Mouse (Mus musculus): ENCODE measurements at regions not wholly inside any gene's neighbourhood (a gene's known extent, or its start where the extent isn't known, plus 50 kb on each side); places are given as distances from the start of the nearest gene placed in this dataset.

DNA sequence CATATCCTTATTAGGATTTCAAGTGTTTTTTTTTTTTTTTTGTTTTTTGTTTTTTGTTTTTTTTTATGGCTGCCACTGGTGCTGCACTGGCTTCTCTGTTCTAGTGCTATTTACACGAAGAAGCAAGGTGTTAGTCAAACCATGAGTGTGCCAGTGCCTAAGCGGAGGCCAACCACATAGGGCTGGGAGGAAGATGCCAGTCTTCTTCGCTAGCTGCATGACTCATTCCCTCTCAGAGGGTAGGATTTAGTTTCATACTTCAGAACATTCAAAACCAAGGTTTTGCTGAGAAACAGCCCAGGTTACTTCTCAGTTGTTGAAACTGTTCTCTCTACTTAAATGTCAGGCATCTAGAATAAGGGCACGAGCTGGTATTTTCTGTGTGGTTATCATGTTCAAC lies 72.6 kb downstream of the Icos start:
- Histone ChIP-seq H3K4me3 (ENCODE audit: insufficient read depth, low read depth, low read length) (no peak overlapping the region), H3K4me1 (ENCODE audit: control insufficient read depth, insufficient read depth, insufficient read length, low read length) (no peaks in the 10 kb centered on the region), H3K27ac (replicated peaks; ENCODE audit: low read depth, low read length) (no peak overlapping the region)

DNA sequence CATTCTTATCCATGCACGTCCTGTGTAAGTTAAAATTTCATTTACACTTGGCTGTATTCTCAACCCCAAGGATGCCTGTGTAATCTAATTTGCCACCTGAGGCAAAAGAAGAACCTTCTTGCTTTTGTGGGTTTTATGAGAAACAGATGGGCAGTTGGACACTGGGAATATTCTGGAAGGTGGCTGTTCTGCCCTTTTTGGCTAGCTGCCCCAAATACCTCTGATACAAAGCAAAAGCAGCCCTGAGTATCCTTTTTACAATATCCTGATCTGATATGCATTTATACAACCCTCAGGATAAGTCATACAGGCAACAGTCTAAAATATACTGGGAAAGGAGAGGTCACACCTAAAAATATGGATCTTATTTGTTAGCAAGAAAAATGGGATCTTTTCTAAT lies 75.9 kb downstream of the Icos start:
- H3K4me1 ChIP-seq (ENCODE audit: control insufficient read depth, insufficient read depth, insufficient read length, low read length), result no peaks in the 10 kb centered on the region
- H3K27ac ChIP-seq (replicated peaks; ENCODE audit: low read depth, low read length), result no peak overlapping the region
- no peak overlapping the region for H3K4me3 ChIP-seq (ENCODE audit: insufficient read depth, low read depth, low read length)

DNA sequence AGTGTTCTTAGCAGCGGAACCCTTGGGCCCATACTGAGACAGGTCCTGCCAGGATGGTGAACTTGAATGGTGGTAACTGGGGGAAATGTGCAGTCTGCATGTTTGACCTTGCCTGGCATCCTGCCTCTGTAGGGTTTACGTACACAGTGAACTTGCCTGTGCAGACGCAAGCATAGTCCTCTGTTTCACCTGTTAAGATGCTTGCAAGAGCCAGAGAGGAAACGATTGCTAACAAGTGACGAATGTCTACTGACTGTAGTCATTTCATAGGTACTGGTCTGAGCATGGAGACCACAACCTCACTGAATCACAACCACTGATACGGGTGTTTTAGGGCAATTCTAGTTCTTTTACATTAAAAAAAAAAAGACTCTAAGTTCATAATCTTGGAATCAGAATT lies 76.7 kb downstream of the Icos start:
- Histone ChIP-seq H3K4me3 (ENCODE audit: insufficient read depth, low read depth, low read length) (no peak overlapping the region), H3K27ac (replicated peaks; ENCODE audit: low read depth, low read length) (no peak overlapping the region), H3K4me1 (ENCODE audit: control insufficient read depth, insufficient read depth, insufficient read length, low read length) (no peaks in the 10 kb centered on the region)

DNA sequence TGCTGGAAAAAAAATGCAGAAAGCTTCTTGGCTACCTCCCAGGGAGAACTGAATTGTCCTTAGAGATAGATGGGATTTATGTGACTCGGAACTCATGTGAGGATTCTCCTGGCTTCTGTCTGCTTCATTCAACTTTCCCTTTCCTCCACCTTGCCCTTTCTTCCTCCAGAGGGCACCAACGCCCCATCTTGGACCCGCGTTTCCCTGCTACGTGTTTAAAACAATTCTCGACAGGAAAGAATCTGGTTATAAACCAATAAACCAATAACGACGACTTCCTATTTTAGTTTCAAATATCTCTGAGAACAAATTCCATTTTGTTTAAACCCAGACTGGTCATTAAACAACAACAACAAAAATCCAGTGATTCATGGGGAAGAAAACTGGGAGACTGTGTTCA lies 77.4 kb downstream of the Icos start:
- Histone ChIP-seq H3K4me3 (ENCODE audit: insufficient read depth, low read depth, low read length) (no peak overlapping the region), H3K27ac (replicated peaks; ENCODE audit: low read depth, low read length) (no peak overlapping the region), H3K4me1 (ENCODE audit: control insufficient read depth, insufficient read depth, insufficient read length, low read length) (no peaks in the 10 kb centered on the region)

DNA sequence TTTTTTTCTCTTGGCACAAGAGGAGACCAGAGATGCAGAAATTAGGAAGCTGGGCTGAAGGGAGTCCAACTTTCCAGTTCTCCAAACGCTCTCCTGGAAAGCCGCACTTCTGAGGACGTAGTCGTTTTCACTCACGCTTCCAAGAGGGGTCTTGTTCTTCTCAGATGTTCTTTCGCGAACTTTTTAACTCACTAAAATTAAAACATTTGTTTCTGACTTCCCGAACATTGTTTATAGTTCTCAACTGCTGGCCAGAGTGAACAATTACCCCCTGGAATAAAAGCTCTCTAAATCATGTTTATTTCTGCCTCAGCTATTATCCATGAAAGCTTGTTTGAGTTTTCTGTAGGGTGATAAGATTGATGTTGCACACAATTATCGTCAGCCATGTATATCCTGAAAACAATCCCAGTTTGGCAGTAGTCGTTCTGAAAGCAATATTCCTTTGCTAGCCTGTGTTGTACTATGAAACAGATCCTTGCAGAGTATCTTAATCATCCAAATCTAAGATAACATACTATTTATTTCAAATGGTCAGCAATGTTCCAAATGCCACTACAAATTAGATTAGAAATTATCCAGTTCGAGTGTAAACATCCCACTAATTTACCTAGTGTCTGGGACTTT lies 82.3 kb downstream of the Icos start:
- H3K4me3 ChIP-seq (ENCODE audit: insufficient read depth, low read depth, low read length), result no peak overlapping the region
- no peaks in the 10 kb centered on the region for H3K4me1 ChIP-seq (ENCODE audit: control insufficient read depth, insufficient read depth, insufficient read length, low read length)
- no peak overlapping the region for H3K27ac ChIP-seq (replicated peaks; ENCODE audit: low read depth, low read length)

DNA sequence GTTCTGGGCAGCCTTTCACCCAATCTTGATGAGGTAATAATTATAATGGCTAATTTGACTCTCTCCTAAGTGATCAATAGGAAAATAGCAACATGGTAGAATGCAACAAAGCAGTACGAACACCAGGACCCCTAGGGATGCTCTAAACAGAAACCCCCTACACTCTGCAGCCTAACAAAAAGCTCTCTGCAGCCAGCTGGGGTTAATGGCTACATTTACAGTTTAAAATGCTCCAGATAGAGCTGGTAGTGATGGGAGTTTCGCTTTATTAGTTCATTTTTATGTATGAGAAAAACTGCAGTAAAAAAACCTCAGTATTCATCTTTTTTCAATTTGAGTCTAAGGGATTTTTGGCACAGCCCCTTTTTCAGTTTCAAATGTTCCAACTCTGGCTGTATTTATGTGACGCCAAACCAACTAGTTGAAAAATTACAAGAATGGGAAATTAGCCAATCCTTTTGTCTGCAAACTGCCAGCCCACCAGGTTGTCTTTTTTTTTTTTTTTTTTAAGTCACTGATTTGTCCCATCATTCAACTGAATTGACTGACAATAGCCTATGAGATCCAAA lies 84.2 kb downstream of the Icos start:
- Histone ChIP-seq H3K4me1 (ENCODE audit: control insufficient read depth, insufficient read depth, insufficient read length, low read length) (no peaks in the 10 kb centered on the region), H3K27ac (replicated peaks; ENCODE audit: low read depth, low read length) (no peak overlapping the region), H3K4me3 (ENCODE audit: insufficient read depth, low read depth, low read length) (no peak overlapping the region)

DNA sequence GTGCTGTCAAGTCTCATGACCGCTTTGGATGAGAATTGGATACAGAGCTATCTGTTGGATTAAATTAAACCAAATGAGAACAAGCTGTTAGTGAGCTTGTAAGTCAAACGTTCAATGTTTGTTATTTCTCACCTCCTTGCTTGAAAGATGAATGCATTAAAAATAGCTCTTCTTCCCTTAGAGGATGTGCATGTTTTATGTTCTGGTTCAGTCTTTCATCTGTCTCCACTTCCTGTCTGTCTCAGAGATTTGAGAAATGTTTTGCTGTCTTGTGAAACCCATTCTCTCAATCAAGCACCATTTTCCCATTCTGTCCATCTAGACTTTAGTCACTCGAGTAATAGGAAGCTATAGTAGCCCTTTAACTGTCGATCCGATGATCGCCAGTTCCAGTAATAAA lies 90.4 kb downstream of the Icos start:
- Histone ChIP-seq H3K4me3 (ENCODE audit: insufficient read depth, low read depth, low read length) (no peak overlapping the region), H3K27ac (replicated peaks; ENCODE audit: low read depth, low read length) (no peak overlapping the region), H3K4me1 (ENCODE audit: control insufficient read depth, insufficient read depth, insufficient read length, low read length) (no peaks in the 10 kb centered on the region)

DNA sequence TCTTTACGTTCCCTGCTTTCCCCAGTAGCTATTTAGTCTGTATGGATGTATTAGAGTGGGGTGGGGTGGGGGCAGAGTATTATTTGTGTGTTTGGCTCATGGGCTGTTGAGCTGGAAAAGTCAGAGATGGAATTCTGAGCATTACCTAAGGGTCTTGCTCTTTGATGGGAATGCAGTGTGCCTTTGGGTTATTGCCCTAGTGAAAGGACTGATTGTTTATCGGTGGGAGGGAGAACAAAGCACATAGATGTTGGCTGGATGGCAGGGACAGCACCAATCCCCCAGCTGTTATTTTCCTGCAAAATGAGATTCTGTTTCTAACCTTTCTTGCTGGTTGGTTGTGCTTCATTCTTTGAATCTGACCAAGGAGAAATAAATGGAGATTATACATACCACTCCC lies 96.4 kb downstream of the Icos start:
- Histone ChIP-seq H3K4me1 (ENCODE audit: control insufficient read depth, insufficient read depth, insufficient read length, low read length) (no peaks in the 10 kb centered on the region), H3K27ac (replicated peaks; ENCODE audit: low read depth, low read length) (no peak overlapping the region), H3K4me3 (ENCODE audit: insufficient read depth, low read depth, low read length) (no peak overlapping the region)

DNA sequence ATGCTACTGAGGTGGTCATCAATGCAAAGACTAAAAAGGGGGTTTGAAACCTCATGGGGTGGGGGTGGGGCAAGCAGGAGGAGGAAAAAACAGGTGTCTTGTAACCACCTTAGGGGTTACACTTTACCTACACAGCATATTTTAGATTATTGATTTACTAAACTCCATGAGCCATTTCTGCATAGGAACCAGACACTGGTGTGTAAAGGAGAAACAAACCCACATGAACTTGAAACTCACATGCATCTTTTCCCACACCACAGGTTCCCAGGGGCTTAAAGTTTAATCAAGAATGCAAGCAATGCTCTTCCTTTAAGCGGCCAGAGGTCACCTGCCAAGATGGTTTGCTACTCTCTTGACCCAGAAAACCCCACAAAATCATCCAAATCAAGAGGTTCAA lies 97.6 kb downstream of the Icos start:
- Histone ChIP-seq H3K4me1 (ENCODE audit: control insufficient read depth, insufficient read depth, insufficient read length, low read length) (no peaks in the 10 kb centered on the region), H3K27ac (replicated peaks; ENCODE audit: low read depth, low read length) (no peak overlapping the region), H3K4me3 (ENCODE audit: insufficient read depth, low read depth, low read length) (no peak overlapping the region)

DNA sequence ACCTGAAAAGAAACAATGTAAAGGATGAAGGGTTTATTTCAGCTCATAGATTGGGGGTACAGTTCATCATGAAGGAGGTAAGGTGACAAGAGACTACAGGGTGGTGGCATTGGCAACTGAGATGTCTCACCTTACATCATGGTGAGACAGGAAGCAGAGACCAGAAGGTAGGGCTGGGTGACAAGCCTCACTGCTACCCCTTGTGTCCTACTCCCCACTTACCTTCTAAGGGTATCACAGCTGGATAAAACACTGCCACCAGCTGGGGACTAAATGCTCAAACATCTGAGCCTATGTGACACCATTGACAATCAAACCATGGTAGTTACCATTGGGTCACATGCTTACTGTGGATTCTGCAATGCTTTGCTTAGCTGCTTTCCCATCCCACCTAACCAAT lies 107.0 kb downstream of the Icos start:
- H3K4me1 ChIP-seq (ENCODE audit: control insufficient read depth, insufficient read depth, insufficient read length, low read length), result no peaks in the 10 kb centered on the region
- H3K4me3 ChIP-seq (ENCODE audit: insufficient read depth, low read depth, low read length), result no peak overlapping the region
- H3K27ac ChIP-seq (replicated peaks; ENCODE audit: low read depth, low read length), result no peak overlapping the region

DNA sequence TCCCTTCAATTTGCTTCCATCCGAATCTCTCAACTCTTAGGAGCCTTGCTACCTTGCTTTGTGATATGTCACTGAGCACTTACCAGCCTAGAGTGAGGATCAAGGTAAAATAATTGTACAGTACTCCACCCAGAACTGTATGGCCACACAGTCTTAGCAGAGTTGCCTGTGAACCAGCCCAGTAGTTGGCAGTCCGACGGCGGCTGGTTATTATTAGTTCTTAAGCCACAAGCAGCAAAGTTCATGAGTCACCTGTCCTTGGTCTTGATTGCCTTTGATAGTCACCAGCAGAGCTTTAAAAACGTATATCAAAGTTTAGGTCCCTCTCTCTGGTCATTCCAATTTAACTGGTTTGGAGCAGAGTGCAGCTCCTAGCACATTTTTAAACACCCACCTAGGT lies 109.1 kb downstream of the Icos start:
- H3K27ac ChIP-seq (replicated peaks; ENCODE audit: low read depth, low read length), result no peak overlapping the region
- no peaks in the 10 kb centered on the region for H3K4me1 ChIP-seq (ENCODE audit: control insufficient read depth, insufficient read depth, insufficient read length, low read length)
- H3K4me3 ChIP-seq (ENCODE audit: insufficient read depth, low read depth, low read length), result no peak overlapping the region

DNA sequence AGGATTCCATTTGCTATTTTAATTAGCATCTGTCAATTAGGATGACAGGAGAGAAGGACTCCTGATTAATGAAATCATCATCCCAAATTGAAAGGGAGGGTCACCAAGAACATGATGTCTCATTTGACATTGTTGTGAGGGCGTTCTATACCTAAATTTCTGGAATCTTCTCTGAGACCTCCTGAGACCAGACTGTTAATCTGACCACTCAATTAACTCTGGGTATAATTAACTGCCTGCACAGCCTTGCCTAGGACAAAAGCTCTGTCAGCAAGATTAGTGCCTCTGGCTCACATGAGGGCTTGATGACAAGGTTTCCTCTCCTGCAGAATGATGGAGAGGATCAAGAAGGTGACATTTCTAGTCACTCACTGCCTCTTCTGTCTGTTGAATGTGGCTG lies 113.1 kb downstream of the Icos start:
- H3K27ac ChIP-seq (replicated peaks; ENCODE audit: low read depth, low read length), result no peak overlapping the region
- H3K4me1 ChIP-seq (ENCODE audit: control insufficient read depth, insufficient read depth, insufficient read length, low read length), result no peaks in the 10 kb centered on the region
- H3K4me3 ChIP-seq (ENCODE audit: insufficient read depth, low read depth, low read length), result no peak overlapping the region

DNA sequence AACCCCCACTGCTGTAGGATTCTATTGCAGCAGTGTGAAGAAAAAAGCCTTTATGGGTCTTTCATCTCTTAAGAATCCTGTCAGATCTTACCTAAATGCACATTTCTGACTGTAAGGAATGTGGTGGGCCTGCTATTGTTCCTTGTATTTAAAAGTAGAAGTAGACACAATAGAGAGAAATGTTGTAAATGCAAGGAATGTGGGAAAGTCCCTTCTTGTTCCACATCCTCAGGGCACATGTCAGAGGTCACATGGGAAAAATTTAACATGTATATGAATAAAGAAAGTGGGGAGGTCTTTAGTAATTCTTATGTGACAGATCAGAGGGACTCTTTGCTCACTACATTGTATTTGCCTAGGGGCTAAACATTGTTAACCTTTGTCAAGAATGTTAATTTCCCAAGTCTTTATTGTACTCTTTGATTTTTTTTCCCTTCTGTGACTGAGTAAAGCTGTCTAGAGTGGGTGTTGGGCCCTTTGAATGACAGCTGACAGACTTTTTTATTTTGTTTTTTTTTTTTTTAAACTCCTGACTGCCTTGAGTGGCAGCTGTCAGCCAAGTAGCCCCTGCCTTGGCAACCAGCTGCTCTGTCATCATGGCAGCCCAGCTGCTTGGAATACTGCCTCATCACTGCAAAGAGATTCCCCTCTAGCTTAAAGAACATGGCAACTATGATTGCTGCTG lies 117.9 kb downstream of the Icos start:
- Histone ChIP-seq H3K4me1 (ENCODE audit: control insufficient read depth, insufficient read depth, insufficient read length, low read length) (no peaks in the 10 kb centered on the region), H3K27ac (replicated peaks; ENCODE audit: low read depth, low read length) (no peak overlapping the region), H3K4me3 (ENCODE audit: insufficient read depth, low read depth, low read length) (no peak overlapping the region)

DNA sequence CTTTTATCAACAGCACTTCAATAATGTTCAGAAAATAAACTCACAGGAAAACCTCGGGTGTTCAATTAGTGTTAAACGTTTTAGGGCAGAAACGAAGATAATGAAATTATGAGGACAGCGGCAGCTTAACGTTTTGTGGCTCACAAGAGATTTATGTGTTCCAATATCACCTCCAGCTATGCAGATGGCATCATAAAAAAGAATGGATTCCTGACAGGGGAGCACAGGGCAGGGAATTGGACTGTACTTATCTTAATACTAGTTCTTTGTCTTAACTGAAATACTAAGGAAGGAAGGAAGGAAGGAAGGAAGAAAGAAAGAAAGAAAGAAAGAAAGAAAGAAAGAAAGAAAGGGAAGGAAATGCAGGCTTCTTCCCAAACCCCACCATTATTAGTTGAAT lies 121.6 kb downstream of the Icos start:
- Histone ChIP-seq H3K27ac (replicated peaks; ENCODE audit: low read depth, low read length) (no peak overlapping the region), H3K4me3 (ENCODE audit: insufficient read depth, low read depth, low read length) (no peak overlapping the region), H3K4me1 (ENCODE audit: control insufficient read depth, insufficient read depth, insufficient read length, low read length) (no peaks in the 10 kb centered on the region)

DNA sequence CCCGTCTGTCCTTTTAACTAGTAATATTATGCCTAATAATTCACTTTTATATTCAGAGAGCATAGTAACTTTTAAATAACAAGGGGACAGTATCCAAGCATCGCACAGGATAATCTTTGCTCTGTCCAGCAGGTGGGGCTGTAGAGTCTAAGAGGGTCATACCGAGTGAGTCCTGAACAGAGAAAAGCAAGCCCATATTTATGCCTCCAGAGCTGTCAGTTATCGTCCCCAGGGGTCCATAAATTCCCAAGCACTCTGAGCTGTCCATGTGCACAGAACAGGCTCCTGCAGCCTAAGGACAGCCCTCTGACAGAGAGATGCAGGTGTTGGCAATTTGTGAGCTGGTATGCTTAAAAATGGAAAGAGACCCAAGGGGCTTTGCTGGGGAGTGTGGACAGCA lies 124.0 kb downstream of the Icos start:
- H3K27ac ChIP-seq (replicated peaks; ENCODE audit: low read depth, low read length), result no peak overlapping the region
- no peak overlapping the region for H3K4me3 ChIP-seq (ENCODE audit: insufficient read depth, low read depth, low read length)
- no peaks in the 10 kb centered on the region for H3K4me1 ChIP-seq (ENCODE audit: control insufficient read depth, insufficient read depth, insufficient read length, low read length)

DNA sequence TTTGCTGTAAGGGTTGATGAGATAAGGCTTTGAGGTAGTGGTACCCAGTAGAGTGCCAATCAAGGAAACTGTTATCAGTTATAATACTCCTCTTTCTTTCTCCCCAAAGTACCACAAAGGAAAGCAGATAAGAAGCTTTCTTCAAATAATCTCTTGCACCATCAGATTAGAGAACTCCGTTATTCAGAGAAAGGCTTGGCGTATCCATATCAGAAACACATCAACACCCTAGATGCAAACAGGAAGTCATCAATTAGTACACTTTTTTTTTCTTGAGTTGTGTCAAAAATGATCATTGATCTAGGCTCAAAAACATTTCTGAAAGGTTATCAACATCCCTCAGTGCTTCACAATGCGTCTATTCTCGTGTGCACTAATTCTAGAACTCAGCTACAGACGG lies 124.6 kb downstream of the Icos start:
- H3K4me3 ChIP-seq (ENCODE audit: insufficient read depth, low read depth, low read length), result no peak overlapping the region
- H3K27ac ChIP-seq (replicated peaks; ENCODE audit: low read depth, low read length), result no peak overlapping the region
- no peaks in the 10 kb centered on the region for H3K4me1 ChIP-seq (ENCODE audit: control insufficient read depth, insufficient read depth, insufficient read length, low read length)

Measured in brown adipose tissue, adult 24 weeks (tissue).